Mouse (Mus musculus): ENCODE measurements around the gene Nsun6. TPM values are rescaled to one million over a fixed set of nuclear protein-coding genes. Genes with fewer than 3 reads are reported as not detected.

Gene Nsun6
- polyA plus RNA-seq, 1 experiment: 5.4 TPM

GRCm38 (mm10) chr2:14984029-14984428 is 70.8 kb downstream of the Nsun6 start:
- no peak for TF ChIP-seq CTCF (IDR thresholded peaks at IDR 0.05; ENCODE audit: control insufficient read depth, insufficient read depth, low read length)
- no peak for TF ChIP-seq POLR2A (IDR thresholded peaks at IDR 0.05; ENCODE audit: borderline replicate concordance, control insufficient read depth, low read depth, low read length)
- no peaks in the 10 kb centered on the region for H3K4me1 ChIP-seq (ENCODE audit: control insufficient read depth, insufficient read depth, low read length)
- no peak overlapping the region for H3K4me3 ChIP-seq (replicated peaks; ENCODE audit: control insufficient read depth, low read depth, low read length)
- 91% methylated on average over 11 of the region's 11 CpGs for WGBS
- no peak overlapping the region for H3K27ac ChIP-seq (ENCODE audit: control insufficient read depth, insufficient read depth, low read depth, low read length, poor library complexity)

DNA sequence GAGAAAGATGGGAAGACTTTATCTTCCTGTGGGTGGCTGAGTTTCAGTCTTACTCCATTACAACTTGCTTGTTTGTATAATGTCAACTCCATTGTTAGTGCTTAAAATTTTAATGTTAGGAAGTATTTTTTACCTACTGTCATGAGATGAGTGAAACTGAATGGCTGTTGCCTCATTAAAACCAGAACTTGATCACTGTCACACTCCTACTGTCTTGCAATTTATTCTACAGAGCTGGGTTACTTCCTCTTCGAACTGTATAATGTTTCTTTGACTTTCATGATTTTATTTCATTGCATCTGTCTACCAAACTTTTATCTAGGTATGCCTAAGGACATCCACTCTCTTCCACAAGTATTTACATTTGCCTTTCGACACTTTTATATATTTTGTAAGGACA is 93.4 kb downstream of the Nsun6 start:
- Histone ChIP-seq H3K4me3 (replicated peaks; ENCODE audit: control insufficient read depth, low read depth, low read length) (no peak overlapping the region), H3K4me1 (ENCODE audit: control insufficient read depth, insufficient read depth, low read length) (no peaks in the 10 kb centered on the region), H3K27ac (ENCODE audit: control insufficient read depth, insufficient read depth, low read depth, low read length, poor library complexity) (no peak overlapping the region)
- TF ChIP-seq POLR2A (IDR thresholded peaks at IDR 0.05; ENCODE audit: borderline replicate concordance, control insufficient read depth, low read depth, low read length): no peak
- no peak for TF ChIP-seq CTCF (IDR thresholded peaks at IDR 0.05; ENCODE audit: control insufficient read depth, insufficient read depth, low read length)
- 59% methylated on average over 2 of the region's 2 CpGs for WGBS

- Histone ChIP-seq H3K4me3 (replicated peaks; ENCODE audit: control insufficient read depth, low read depth, low read length) (no peak overlapping the region), H3K4me1 (ENCODE audit: control insufficient read depth, insufficient read depth, low read length) (no peaks in the 10 kb centered on the region), H3K27ac (ENCODE audit: control insufficient read depth, insufficient read depth, low read depth, low read length, poor library complexity) (no peak overlapping the region)
- TF ChIP-seq CTCF (IDR thresholded peaks at IDR 0.05; ENCODE audit: control insufficient read depth, insufficient read depth, low read length) (no peak), POLR2A (IDR thresholded peaks at IDR 0.05; ENCODE audit: borderline replicate concordance, control insufficient read depth, low read depth, low read length) (no peak)
- WGBS: 27% methylated on average over 1 of the region's 1 CpGs
Observed at GRCm38 (mm10) chr2:14960963-14961488, 93.8 kb downstream of the Nsun6 start.

- H3K4me3 ChIP-seq (replicated peaks; ENCODE audit: control insufficient read depth, low read depth, low read length): no peak overlapping the region
- no peak overlapping the region for H3K27ac ChIP-seq (ENCODE audit: control insufficient read depth, insufficient read depth, low read depth, low read length, poor library complexity)
- no peak for TF ChIP-seq POLR2A (IDR thresholded peaks at IDR 0.05; ENCODE audit: borderline replicate concordance, control insufficient read depth, low read depth, low read length)
- no peak for TF ChIP-seq CTCF (IDR thresholded peaks at IDR 0.05; ENCODE audit: control insufficient read depth, insufficient read depth, low read length)
- 73% methylated on average over 2 of the region's 2 CpGs for WGBS
- H3K4me1 ChIP-seq (ENCODE audit: control insufficient read depth, insufficient read depth, low read length): no peaks in the 10 kb centered on the region
Observed at GRCm38 (mm10) chr2:14953090-14953489, 101.8 kb downstream of the Nsun6 start.

Other genes starting within 250 kb of the Nsun6 start
- gene Arl5b, start 5.7 kb downstream of the Nsun6 start, polyA plus RNA-seq (2011; ENCODE audit: insufficient read depth, insufficient read length, low replicate concordance, missing spikeins): 6.8 and 14.2 TPM in 2 replicates

All from bone marrow, adult 2 months (tissue).